Comparison of ENCODE assay signal across 22 mouse cellular contexts in the genomic region with DNA sequence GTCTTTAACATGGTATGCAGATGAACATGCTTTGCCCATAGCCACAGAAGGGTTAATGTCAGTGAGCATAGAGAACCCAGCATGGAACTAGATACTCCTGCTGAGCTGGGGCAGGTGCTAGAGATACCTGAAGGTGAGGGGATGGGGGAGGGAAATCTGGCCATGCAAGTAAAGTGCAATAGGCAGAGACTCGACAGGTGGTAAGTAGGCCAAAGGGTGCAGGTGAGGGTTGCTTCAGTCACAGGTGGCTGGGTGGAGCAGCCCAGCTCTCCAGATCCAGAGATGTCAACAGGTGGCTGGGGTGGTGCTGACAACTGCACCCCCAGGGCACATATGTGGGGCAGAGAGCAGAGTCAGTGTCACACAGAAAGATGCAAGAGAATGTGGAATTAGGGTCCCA. TPM values are rescaled to one million over a fixed set of nuclear protein-coding genes. Genes with fewer than 3 reads are reported as not detected.
A peak's percentile ranks its signal among the peaks of the same experiment; 100 is the strongest.
DNase-seq lines count a peak whose midpoint lies in the region; ATAC-seq and TF ChIP-seq lines count a peak whose summit lies in the region.
"Had no signal": no experiment of that assay in that cellular context is flagged by ENCODE, and none has a peak within 500 bp of the region (broad histone marks: within the 10 kb centered on the region; RNA-seq: fewer than 3 reads in every experiment).

No protein-coding gene starts in this region.

- no peaks in the 10 kb centered on the region for H3K4me1 ChIP-seq in intestine, embryonic 16.5 days (ENCODE audit: control insufficient read depth, insufficient read depth, low read length)
- 0 out of 2 replicates have a peak, but pooled peaks cover 2% of the 10 kb centered on the region for H3K4me1 ChIP-seq in intestine, embryonic 15.5 days (replicated peaks)
- H3K4me1 ChIP-seq in intestine, postnatal 0 days (replicated peaks; ENCODE audit: control insufficient read depth, insufficient read depth, low read length) = no peaks in the 10 kb centered on the region
- H3K4me1 ChIP-seq in stomach, postnatal 0 days (replicated peaks; ENCODE audit: control insufficient read depth, insufficient read depth) = peaks cover 6% of the 10 kb centered on the region; the same call in 1 of the 2 replicates
- H3K4me1 ChIP-seq in liver, embryonic 11.5 days (replicated peaks; ENCODE audit: control insufficient read depth, insufficient read depth, low read length) = no peaks in the 10 kb centered on the region
- H3K4me1 ChIP-seq: embryonic facial prominence, embryonic 12.5 days had no signal

- H3K27ac ChIP-seq in intestine, embryonic 16.5 days (ENCODE audit: low read length) = no peak overlapping the region
- no peak overlapping the region for H3K27ac ChIP-seq in intestine, embryonic 15.5 days
- H3K27ac ChIP-seq in intestine, postnatal 0 days (ENCODE audit: low read depth, low read length) = no peak overlapping the region
- H3K27ac ChIP-seq in stomach, postnatal 0 days (replicated peaks) = no peak overlapping the region
- no peak overlapping the region for H3K27ac ChIP-seq in liver, embryonic 11.5 days (ENCODE audit: low read depth, low read length)
- H3K27ac ChIP-seq: embryonic facial prominence, embryonic 12.5 days; embryonic facial prominence, embryonic 15.5 days; forebrain, embryonic 10.5 days; forebrain, embryonic 12.5 days had no signal

- H3K9me3 ChIP-seq in intestine, embryonic 16.5 days (ENCODE audit: control insufficient read depth, low read length) = no peaks in the 10 kb centered on the region
- no peaks in the 10 kb centered on the region for H3K9me3 ChIP-seq in intestine, embryonic 15.5 days
- no peaks in the 10 kb centered on the region for H3K9me3 ChIP-seq in intestine, postnatal 0 days (ENCODE audit: control insufficient read depth)
- H3K9me3 ChIP-seq in stomach, postnatal 0 days (ENCODE audit: control insufficient read depth, low read length) = no peaks in the 10 kb centered on the region
- H3K9me3 ChIP-seq in liver, embryonic 11.5 days (ENCODE audit: control insufficient read depth, low read length) = no peaks in the 10 kb centered on the region
- H3K9me3 ChIP-seq: embryonic facial prominence, embryonic 12.5 days; embryonic facial prominence, embryonic 15.5 days; forebrain, embryonic 10.5 days; forebrain, embryonic 12.5 days had no signal

- ATAC-seq in intestine, embryonic 16.5 days = peak; percentile 60
- no peak for ATAC-seq in intestine, embryonic 15.5 days
- ATAC-seq in intestine, postnatal 0 days = peak; percentile 72
- ATAC-seq in stomach, postnatal 0 days (ENCODE audit: low FRiP score, low TSS enrichment) = peak; percentile 43; the same call in 1 of the 2 replicates
- no peak for ATAC-seq in cerebellum, adult (ENCODE audit: insufficient number of reproducible peaks, low FRiP score, low TSS enrichment)
- no peak for ATAC-seq in liver, embryonic 11.5 days (replicated peaks; ENCODE audit: low FRiP score)
- ATAC-seq: forebrain, embryonic 14.5 days; forebrain, embryonic 16.5 days had no signal

- TF ChIP-seq CTCF in intestine, postnatal 0 days (IDR thresholded peaks at IDR 0.05; ENCODE audit: low read depth) = no peak
- TF ChIP-seq CTCF in stomach, postnatal 0 days (IDR thresholded peaks at IDR 0.05; ENCODE audit: low read depth) = no peak

- 62% methylated on average over 1 of the region's 1 CpGs for WGBS in intestine, embryonic 16.5 days
- 69% methylated on average over 1 of the region's 1 CpGs for WGBS in intestine, embryonic 15.5 days
- WGBS in intestine, postnatal 0 days = 41% methylated on average over 1 of the region's 1 CpGs
- WGBS in stomach, postnatal 0 days = 63% methylated on average over 1 of the region's 1 CpGs
- 59% methylated on average over 1 of the region's 1 CpGs for WGBS in liver, embryonic 11.5 days

- H3K4me3 ChIP-seq in intestine, embryonic 16.5 days (ENCODE audit: low read length) = no peak overlapping the region
- no peak overlapping the region for H3K4me3 ChIP-seq in intestine, embryonic 15.5 days (replicated peaks)
- H3K4me3 ChIP-seq in intestine, postnatal 0 days (ENCODE audit: low read depth, low read length) = no peak overlapping the region
- H3K4me3 ChIP-seq in stomach, postnatal 0 days (ENCODE audit: low read depth, low read length) = no peak overlapping the region
- H3K4me3 ChIP-seq in liver, embryonic 11.5 days (ENCODE audit: low read depth, low read length) = no peak overlapping the region
- H3K4me3 ChIP-seq: embryonic facial prominence, embryonic 12.5 days; embryonic facial prominence, embryonic 15.5 days; erythroblast, embryonic 14.5 days; forebrain, embryonic 10.5 days; forebrain, embryonic 12.5 days had no signal

- no peak for TF ChIP-seq EP300 in stomach, postnatal 0 days (optimal IDR thresholded peaks at IDR 0.05)

- no peaks in the 10 kb centered on the region for H3K36me3 ChIP-seq in intestine, embryonic 16.5 days (ENCODE audit: control insufficient read depth, insufficient read depth, low read length)
- no peaks in the 10 kb centered on the region for H3K36me3 ChIP-seq in intestine, embryonic 15.5 days
- H3K36me3 ChIP-seq in intestine, postnatal 0 days (ENCODE audit: control insufficient read depth, insufficient read depth) = no peaks in the 10 kb centered on the region
- no peaks in the 10 kb centered on the region for H3K36me3 ChIP-seq in stomach, postnatal 0 days (ENCODE audit: control insufficient read depth, insufficient read depth, low read length)
- no peaks in the 10 kb centered on the region for H3K36me3 ChIP-seq in liver, embryonic 11.5 days (ENCODE audit: control insufficient read depth, insufficient read depth, low read length)
- H3K36me3 ChIP-seq: embryonic facial prominence, embryonic 12.5 days; embryonic facial prominence, embryonic 15.5 days; forebrain, embryonic 10.5 days; forebrain, embryonic 12.5 days had no signal

- no peak for DNase-seq in stomach, postnatal 0 days (ENCODE audit: low spot score)
- DNase-seq in liver, embryonic 11.5 days (ENCODE audit: low spot score) = no peak
- DNase-seq: adrenal gland, adult 2 months; adrenal gland, postnatal 10 days; adrenal gland, postnatal 25 days; cerebellum, adult 18-20 months; cerebellum, adult 8-10 months; cerebellum, adult 9-11 months; cerebellum, postnatal 14 days; cerebellum, postnatal 36 days; embryo, embryonic 11 days had no signal

- no peak overlapping the region for H3K4me2 ChIP-seq in intestine, embryonic 16.5 days (ENCODE audit: low read depth, low read length)
- no peak overlapping the region for H3K4me2 ChIP-seq in intestine, embryonic 15.5 days (replicated peaks)
- H3K4me2 ChIP-seq in intestine, postnatal 0 days (replicated peaks; ENCODE audit: low read depth) = no peak overlapping the region
- H3K4me2 ChIP-seq in stomach, postnatal 0 days (replicated peaks; ENCODE audit: low read depth) = no peak overlapping the region
- no peak overlapping the region for H3K4me2 ChIP-seq in liver, embryonic 11.5 days
- H3K4me2 ChIP-seq: embryonic facial prominence, embryonic 12.5 days; embryonic facial prominence, embryonic 15.5 days; forebrain, embryonic 12.5 days had no signal

- no peaks in the 10 kb centered on the region for H3K27me3 ChIP-seq in intestine, embryonic 16.5 days (replicated peaks; ENCODE audit: control insufficient read depth, insufficient read depth, low read length)
- H3K27me3 ChIP-seq in intestine, embryonic 15.5 days (replicated peaks) = no peaks in the 10 kb centered on the region
- no peaks in the 10 kb centered on the region for H3K27me3 ChIP-seq in intestine, postnatal 0 days (replicated peaks; ENCODE audit: control insufficient read depth, insufficient read depth, low read length)
- H3K27me3 ChIP-seq in stomach, postnatal 0 days (ENCODE audit: control insufficient read depth, insufficient read depth, low read length) = no peaks in the 10 kb centered on the region
- no peaks in the 10 kb centered on the region for H3K27me3 ChIP-seq in liver, embryonic 11.5 days (replicated peaks; ENCODE audit: control insufficient read depth, insufficient read depth, low read length)
- H3K27me3 ChIP-seq: embryonic facial prominence, embryonic 12.5 days; embryonic facial prominence, embryonic 15.5 days; forebrain, embryonic 12.5 days had no signal

- no peak overlapping the region for H3K9ac ChIP-seq in intestine, embryonic 16.5 days (ENCODE audit: low read depth, low read length)
- no peak overlapping the region for H3K9ac ChIP-seq in intestine, embryonic 15.5 days
- no peak overlapping the region for H3K9ac ChIP-seq in intestine, postnatal 0 days (ENCODE audit: low read depth, low read length)
- H3K9ac ChIP-seq in stomach, postnatal 0 days (ENCODE audit: low read length) = no peak overlapping the region
- H3K9ac ChIP-seq in liver, embryonic 11.5 days (ENCODE audit: low read depth, low read length) = no peak overlapping the region
- H3K9ac ChIP-seq: embryonic facial prominence, embryonic 12.5 days; embryonic facial prominence, embryonic 15.5 days; forebrain, embryonic 12.5 days had no signal

RNA-seq across cellular contexts. Expression of a gene that starts 24.6 kb away (rescaled TPM):
- polyA plus RNA-seq in intestine, embryonic 16.5 days (2015; fragmentation: Nextera tagmentation; extraction: Ambion mirVana) = 19.9 and 22.6 TPM in 2 replicates
- 21.4 and 22.4 TPM in 2 replicates for polyA plus RNA-seq in intestine, embryonic 15.5 days (2015; fragmentation: Nextera tagmentation; extraction: Ambion mirVana)
- polyA plus RNA-seq in intestine, postnatal 0 days (2015; fragmentation: Nextera tagmentation; extraction: Ambion mirVana) = 10.2 and 11.1 TPM in 2 replicates
- 11.2 and 12.2 TPM in 2 replicates for polyA plus RNA-seq in stomach, postnatal 0 days (2015; fragmentation: Nextera tagmentation; extraction: Ambion mirVana)
- 14.0 and 16.1 TPM in 2 replicates for polyA plus RNA-seq in liver, embryonic 11.5 days (2014; fragmentation: Nextera tagmentation; extraction: Ambion mirVana)

Comparison
In these comparisons a context has a peak if more than half of its experiments do, and no peak if none do; other contexts are left out.
1. ATAC-seq: peak in intestine, embryonic 16.5 days (single experiment), intestine, postnatal 0 days (single experiment) and stomach, postnatal 0 days (single experiment); none in intestine, embryonic 15.5 days (single experiment), cerebellum, adult (single experiment) and liver, embryonic 11.5 days (single experiment).